In the genomic region with DNA sequence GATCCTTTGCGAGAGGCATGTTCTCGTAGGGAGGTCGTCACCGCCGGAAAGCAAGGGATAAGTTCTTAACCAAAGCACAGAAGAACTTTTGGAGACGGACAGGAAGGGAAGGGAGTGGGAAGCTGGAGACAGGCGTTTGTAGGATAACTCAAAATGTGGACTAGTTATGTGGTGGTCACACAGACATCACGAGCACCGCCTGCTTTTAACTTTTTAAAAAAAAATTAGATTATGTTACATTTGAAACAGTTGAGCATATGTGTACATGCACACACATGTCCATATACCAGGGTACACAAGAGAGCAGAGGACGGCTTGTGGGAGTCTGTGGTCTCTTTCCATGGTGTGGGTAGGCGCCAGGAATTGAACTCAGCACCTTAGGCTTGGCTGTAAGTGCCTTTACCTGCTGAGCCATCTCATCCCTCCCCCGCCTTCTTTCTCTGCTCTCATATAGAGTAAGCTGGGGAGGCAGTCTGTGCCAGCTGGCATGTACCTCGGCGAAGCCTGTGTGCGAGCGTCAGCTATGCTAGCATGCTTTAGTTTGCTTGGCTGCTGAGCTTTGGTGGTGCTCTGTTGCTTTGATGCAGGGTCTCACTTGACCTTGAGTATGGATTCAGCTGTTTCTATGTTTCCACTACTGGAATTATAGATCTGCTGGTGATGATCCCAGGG, we compare ENCODE assay signal across 9 mouse cellular contexts. TPM values are rescaled to one million over a fixed set of nuclear protein-coding genes. Genes with fewer than 3 reads are reported as not detected.
DNase-seq lines count a peak whose midpoint lies in the region; ATAC-seq and TF ChIP-seq lines count a peak whose summit lies in the region.
"Had no signal": no experiment of that assay in that cellular context is flagged by ENCODE, and none has a peak within 500 bp of the region (broad histone marks: within the 10 kb centered on the region; RNA-seq: fewer than 3 reads in every experiment).

TSS of gene Rps27rt (minus strand) at position 51 of the 672 bp plus-strand sequence.

- no peaks in the 10 kb centered on the region for H3K27me3 ChIP-seq in heart, adult 2 months (ENCODE audit: control insufficient read depth, insufficient read depth, low read length)
- no peaks in the 10 kb centered on the region for H3K27me3 ChIP-seq in G1E (ENCODE audit: insufficient read depth, low read length)
- H3K27me3 ChIP-seq in forebrain, embryonic 11.5 days (ENCODE audit: control insufficient read depth, insufficient read depth, low read length), result peaks cover 3% of the 10 kb centered on the region; the same call in 1 of the 2 replicates
- H3K27me3 ChIP-seq in limb, embryonic 15.5 days, result no peaks in the 10 kb centered on the region
- H3K27me3 ChIP-seq in stomach, embryonic 16.5 days (ENCODE audit: control insufficient read depth, insufficient read depth, low read length), result no peaks in the 10 kb centered on the region

- H3K4me1 ChIP-seq in heart, adult 2 months (ENCODE audit: control insufficient read depth, insufficient read depth, low read length), result no peaks in the 10 kb centered on the region; the same call in 1 of the 2 replicates
- no peaks in the 10 kb centered on the region for H3K4me1 ChIP-seq in G1E (ENCODE audit: insufficient read depth, low read depth, low read length)
- peaks cover 3% of the 10 kb centered on the region; the same call in 1 of the 2 replicates for H3K4me1 ChIP-seq in forebrain, embryonic 11.5 days (replicated peaks; ENCODE audit: control insufficient read depth, insufficient read depth, low read length)
- peaks cover 21% of the 10 kb centered on the region for H3K4me1 ChIP-seq in limb, embryonic 15.5 days
- peaks cover 8% of the 10 kb centered on the region for H3K4me1 ChIP-seq in stomach, embryonic 16.5 days (ENCODE audit: control insufficient read depth, insufficient read depth, low read length)

- H3K27ac ChIP-seq in heart, adult 2 months, result no peak within 1 kb of the TSS
- no peak within 1 kb of the TSS for H3K27ac ChIP-seq in forebrain, embryonic 11.5 days (ENCODE audit: low read depth, low read length)
- H3K27ac ChIP-seq in limb, embryonic 15.5 days, result no peak within 1 kb of the TSS
- no peak within 1 kb of the TSS for H3K27ac ChIP-seq in stomach, embryonic 16.5 days (ENCODE audit: low read length)

- H3K36me3 ChIP-seq in heart, adult 2 months (ENCODE audit: control insufficient read depth, insufficient read depth, low read length), result no peaks in the 10 kb centered on the region
- no peaks in the 10 kb centered on the region for H3K36me3 ChIP-seq in G1E (replicated peaks)
- H3K36me3 ChIP-seq in forebrain, embryonic 11.5 days (ENCODE audit: control insufficient read depth, insufficient read depth, low read length), result no peaks in the 10 kb centered on the region
- no peaks in the 10 kb centered on the region for H3K36me3 ChIP-seq in limb, embryonic 15.5 days
- no peaks in the 10 kb centered on the region for H3K36me3 ChIP-seq in stomach, embryonic 16.5 days (ENCODE audit: control insufficient read depth, insufficient read depth, low read length)

- TF ChIP-seq CTCF in heart, adult 2 months (IDR thresholded peaks at IDR 0.05), result no peak
- no peak for TF ChIP-seq CTCF in G1E (IDR thresholded peaks at IDR 0.05; ENCODE audit: low read depth, low read length)

- no peaks in the 10 kb centered on the region for H3K79me2 ChIP-seq in heart, adult 2 months (replicated peaks; ENCODE audit: control insufficient read depth, insufficient read depth, low read length)

- no peak for TF ChIP-seq EP300 in heart, adult 2 months (IDR thresholded peaks at IDR 0.05; ENCODE audit: insufficient read depth, low read depth, low read length)

- no peak within 1 kb of the TSS for H3K9ac ChIP-seq in heart, adult 2 months (ENCODE audit: low read depth, low read length)
- no peak within 1 kb of the TSS for H3K9ac ChIP-seq in forebrain, embryonic 11.5 days (ENCODE audit: low read length)
- no peak within 1 kb of the TSS for H3K9ac ChIP-seq in limb, embryonic 15.5 days
- H3K9ac ChIP-seq in stomach, embryonic 16.5 days (ENCODE audit: low read length), result no peak within 1 kb of the TSS

- no peak within 1 kb of the TSS for H3K4me2 ChIP-seq in forebrain, embryonic 11.5 days (ENCODE audit: low read depth, low read length, severe bottlenecking)
- H3K4me2 ChIP-seq in limb, embryonic 15.5 days, result no peak within 1 kb of the TSS
- H3K4me2 ChIP-seq in stomach, embryonic 16.5 days (ENCODE audit: low read depth, low read length), result no peak within 1 kb of the TSS

- intact Hi-C loops in heart, adult 2 months (cut with DNase I), result no loop called here

- H3K9me3 ChIP-seq in G1E (replicated peaks), result peaks cover 73% of the 10 kb centered on the region
- H3K9me3 ChIP-seq in forebrain, embryonic 11.5 days (ENCODE audit: control insufficient read depth, low read length), result no peaks in the 10 kb centered on the region
- H3K9me3 ChIP-seq in limb, embryonic 15.5 days, result no peaks in the 10 kb centered on the region
- H3K9me3 ChIP-seq in stomach, embryonic 16.5 days (replicated peaks; ENCODE audit: control insufficient read depth, low read length), result no peaks in the 10 kb centered on the region; the same call in 1 of the 2 replicates

- no peak within 1 kb of the TSS for H3K4me3 ChIP-seq in heart, adult 2 months
- no peak within 1 kb of the TSS for H3K4me3 ChIP-seq in G1E (ENCODE audit: low read depth, low read length)
- no peak within 1 kb of the TSS for H3K4me3 ChIP-seq in forebrain, embryonic 11.5 days (ENCODE audit: low read depth, low read length)
- H3K4me3 ChIP-seq in limb, embryonic 15.5 days, result no peak within 1 kb of the TSS
- no peak within 1 kb of the TSS for H3K4me3 ChIP-seq in stomach, embryonic 16.5 days (replicated peaks; ENCODE audit: low read length)
- H3K4me3 ChIP-seq: megakaryocyte, embryonic 14.5 days had no signal

- WGBS in heart, adult 2 months, result 88% methylated on average over 16 of the region's 16 CpGs
- 95% methylated on average over 16 of the region's 16 CpGs for WGBS in forebrain, embryonic 11.5 days
- WGBS in limb, embryonic 15.5 days, result 84% methylated on average over 16 of the region's 16 CpGs
- 86% methylated on average over 16 of the region's 16 CpGs for WGBS in stomach, embryonic 16.5 days

- TF ChIP-seq POLR2A in heart, adult 2 months (IDR thresholded peaks at IDR 0.05; ENCODE audit: insufficient read depth, low read depth, low read length), result no peak

- DNase-seq in heart, adult 2 months, result no peak
- no peak for DNase-seq in heart, adult 11 months
- no peak for DNase-seq in G1E (ENCODE audit: low spot score)
- DNase-seq in forebrain, embryonic 11.5 days (ENCODE audit: low spot score), result no peak
- DNase-seq in heart, postnatal 4 days, result no peak
- no peak for DNase-seq in spleen, postnatal 10 days (ENCODE audit: low spot score in 2 of 2)

- ATAC-seq in G1E (ENCODE audit: extremely low read depth, insufficient number of reproducible peaks, low FRiP score, poor library complexity, severe bottlenecking), result no peak
- no peak for ATAC-seq in forebrain, embryonic 11.5 days (replicated peaks; ENCODE audit: low FRiP score)
- ATAC-seq in limb, embryonic 15.5 days (ENCODE audit: insufficient number of reproducible peaks, low FRiP score, low TSS enrichment, low read depth), result no peak
- no peak for ATAC-seq in stomach, embryonic 16.5 days (ENCODE audit: insufficient read depth, low FRiP score)

RNA-seq across cellular contexts. Expression of gene Rps27rt, which starts in this region (rescaled TPM):
- total RNA-seq in heart, adult 2 months (2021), result 10 to 100 TPM; 14.3 to 32.5 TPM
- 23.0 and 46.7 TPM in 2 replicates for polyA plus RNA-seq in heart, adult 2 months (2012; rRNA removed)
- 104 and 105 TPM in 2 replicates for total RNA-seq in G1E (2014; fragmentation: Nextera tagmentation)
- 140 and 163 TPM in 2 replicates for total RNA-seq in G1E (2017)
- polyA plus RNA-seq in G1E (2012), result 3.0 and 3.8 TPM in 2 replicates
- 318 and 355 TPM in 2 replicates for polyA plus RNA-seq in forebrain, embryonic 11.5 days (2014; fragmentation: Nextera tagmentation; extraction: Ambion mirVana)
- total RNA-seq in heart, postnatal 4 days (2021), result 10 to 100 TPM; 41.7 to 42.7 TPM
- polyA plus RNA-seq in limb, embryonic 15.5 days (2015; fragmentation: Nextera tagmentation; extraction: Ambion mirVana), result 316 and 461 TPM in 2 replicates
- 421 and 444 TPM in 2 replicates for polyA plus RNA-seq in stomach, embryonic 16.5 days (2015; fragmentation: Nextera tagmentation; extraction: Ambion mirVana)
